ENCODE assay signal across 12 mouse cellular contexts in genomic region chr8:26762942-26763778, GRCm38 (mm10).
DNase-seq lines count a peak whose midpoint lies in the region; ATAC-seq and TF ChIP-seq lines count a peak whose summit lies in the region.
"Had no signal": no experiment of that assay in that cellular context is flagged by ENCODE, and none has a peak within 500 bp of the region (broad histone marks: within the 10 kb centered on the region; RNA-seq: fewer than 3 reads in every experiment).

No protein-coding gene starts in this region.

- ATAC-seq in embryonic facial prominence, embryonic 13.5 days (ENCODE audit: insufficient number of reproducible peaks, insufficient read depth, low FRiP score, low TSS enrichment, low read depth): peak; percentile 62; the same call in 1 of the 2 replicates
- ATAC-seq in midbrain, embryonic 11.5 days (ENCODE audit: low FRiP score): no peak
- ATAC-seq in hindbrain, postnatal 0 days: peak; percentile 38; the same call in 1 of the 2 replicates
- peak; percentile 85 for ATAC-seq in stomach, postnatal 0 days (ENCODE audit: low FRiP score, low TSS enrichment)

- H3K27ac ChIP-seq in embryonic facial prominence, embryonic 13.5 days: no peak overlapping the region
- no peak overlapping the region for H3K27ac ChIP-seq in embryonic facial prominence, embryonic 10.5 days (replicated peaks)
- H3K27ac ChIP-seq in midbrain, embryonic 11.5 days (ENCODE audit: low read depth, low read length): no peak overlapping the region
- no peak overlapping the region for H3K27ac ChIP-seq in midbrain, embryonic 10.5 days (replicated peaks)
- no peak overlapping the region for H3K27ac ChIP-seq in hindbrain, postnatal 0 days
- H3K27ac ChIP-seq in stomach, postnatal 0 days (replicated peaks): no peak overlapping the region
- H3K27ac ChIP-seq: heart, adult 2 months; kidney, postnatal 0 days had no signal

- 67% methylated on average over 16 of the region's 16 CpGs for WGBS in embryonic facial prominence, embryonic 13.5 days
- 86% methylated on average over 16 of the region's 16 CpGs for WGBS in embryonic facial prominence, embryonic 10.5 days
- WGBS in midbrain, embryonic 11.5 days: 90% methylated on average over 16 of the region's 16 CpGs
- 90% methylated on average over 16 of the region's 16 CpGs for WGBS in midbrain, embryonic 10.5 days
- WGBS in hindbrain, postnatal 0 days: 63% methylated on average over 16 of the region's 16 CpGs
- WGBS in stomach, postnatal 0 days: 32% methylated on average over 16 of the region's 16 CpGs

- H3K4me2 ChIP-seq in embryonic facial prominence, embryonic 13.5 days: no peak overlapping the region
- H3K4me2 ChIP-seq in midbrain, embryonic 11.5 days: no peak overlapping the region
- H3K4me2 ChIP-seq in hindbrain, postnatal 0 days (ENCODE audit: low read depth, low read length): no peak overlapping the region
- no peak overlapping the region for H3K4me2 ChIP-seq in stomach, postnatal 0 days (replicated peaks; ENCODE audit: low read depth)

- 0 out of 2 replicates have a peak, but pooled peaks cover 4% of the 10 kb centered on the region for H3K9me3 ChIP-seq in embryonic facial prominence, embryonic 13.5 days
- peaks cover 4% of the 10 kb centered on the region; the same call in 1 of the 2 replicates for H3K9me3 ChIP-seq in embryonic facial prominence, embryonic 10.5 days
- H3K9me3 ChIP-seq in midbrain, embryonic 11.5 days (ENCODE audit: control insufficient read depth, low read length): no peaks in the 10 kb centered on the region
- H3K9me3 ChIP-seq in midbrain, embryonic 10.5 days (replicated peaks): 0 out of 2 replicates have a peak, but pooled peaks cover 11% of the 10 kb centered on the region
- H3K9me3 ChIP-seq in hindbrain, postnatal 0 days (ENCODE audit: low read length): no peaks in the 10 kb centered on the region
- H3K9me3 ChIP-seq in stomach, postnatal 0 days (ENCODE audit: control insufficient read depth, low read length): no peaks in the 10 kb centered on the region

- no peak overlapping the region for H3K9ac ChIP-seq in embryonic facial prominence, embryonic 13.5 days
- H3K9ac ChIP-seq in midbrain, embryonic 11.5 days (ENCODE audit: low read length): no peak overlapping the region
- H3K9ac ChIP-seq in hindbrain, postnatal 0 days (replicated peaks; ENCODE audit: low read length): no peak overlapping the region
- H3K9ac ChIP-seq in stomach, postnatal 0 days (ENCODE audit: low read length): no peak overlapping the region

- TF ChIP-seq EP300 in stomach, postnatal 0 days (optimal IDR thresholded peaks at IDR 0.05): no peak

- no peak overlapping the region for H3K4me3 ChIP-seq in embryonic facial prominence, embryonic 13.5 days
- no peak overlapping the region for H3K4me3 ChIP-seq in embryonic facial prominence, embryonic 10.5 days
- H3K4me3 ChIP-seq in midbrain, embryonic 11.5 days (ENCODE audit: low read depth, low read length): no peak overlapping the region
- H3K4me3 ChIP-seq in midbrain, embryonic 10.5 days: no peak overlapping the region
- no peak overlapping the region for H3K4me3 ChIP-seq in hindbrain, postnatal 0 days (ENCODE audit: low read length)
- H3K4me3 ChIP-seq in stomach, postnatal 0 days (ENCODE audit: low read depth, low read length): no peak overlapping the region
- H3K4me3 ChIP-seq: heart, adult 2 months had no signal

- H3K27me3 ChIP-seq in embryonic facial prominence, embryonic 13.5 days: no peaks in the 10 kb centered on the region
- no peaks in the 10 kb centered on the region for H3K27me3 ChIP-seq in embryonic facial prominence, embryonic 10.5 days (replicated peaks; ENCODE audit: low read depth, poor library complexity, severe bottlenecking)
- no peaks in the 10 kb centered on the region for H3K27me3 ChIP-seq in midbrain, embryonic 11.5 days (ENCODE audit: control insufficient read depth, insufficient read depth, low read length)
- no peaks in the 10 kb centered on the region for H3K27me3 ChIP-seq in midbrain, embryonic 10.5 days (ENCODE audit: low read depth, poor library complexity, severe bottlenecking)
- no peaks in the 10 kb centered on the region for H3K27me3 ChIP-seq in hindbrain, postnatal 0 days (ENCODE audit: insufficient read depth, low read length)
- H3K27me3 ChIP-seq in stomach, postnatal 0 days (ENCODE audit: control insufficient read depth, insufficient read depth, low read length): no peaks in the 10 kb centered on the region

- peaks cover 4% of the 10 kb centered on the region; the same call in 1 of the 2 replicates for H3K4me1 ChIP-seq in embryonic facial prominence, embryonic 13.5 days
- H3K4me1 ChIP-seq in embryonic facial prominence, embryonic 10.5 days: peaks cover 4% of the 10 kb centered on the region
- H3K4me1 ChIP-seq in midbrain, embryonic 11.5 days (ENCODE audit: control insufficient read depth, insufficient read depth, low read length): no peaks in the 10 kb centered on the region
- no peaks in the 10 kb centered on the region for H3K4me1 ChIP-seq in midbrain, embryonic 10.5 days
- H3K4me1 ChIP-seq in hindbrain, postnatal 0 days (ENCODE audit: insufficient read depth, low read length): 0 out of 2 replicates have a peak, but pooled peaks cover 3% of the 10 kb centered on the region
- no peaks in the 10 kb centered on the region for H3K4me1 ChIP-seq in stomach, postnatal 0 days (replicated peaks; ENCODE audit: control insufficient read depth, insufficient read depth)

- TF ChIP-seq CTCF in hindbrain, postnatal 0 days (IDR thresholded peaks at IDR 0.05; ENCODE audit: low read depth): no peak
- TF ChIP-seq CTCF in stomach, postnatal 0 days (IDR thresholded peaks at IDR 0.05; ENCODE audit: low read depth): no peak

- DNase-seq in embryonic facial prominence, embryonic 10.5 days (ENCODE audit: low spot score): no peak
- DNase-seq in midbrain, embryonic 11.5 days (ENCODE audit: low spot score, missing footprints): peak; percentile 56
- DNase-seq in midbrain, embryonic 10.5 days (ENCODE audit: low spot score): no peak
- DNase-seq in hindbrain, postnatal 0 days (ENCODE audit: low spot score): peak; percentile 40
- DNase-seq in stomach, postnatal 0 days (ENCODE audit: low spot score): peak; percentile 43
- no peak for DNase-seq in layer of hippocampus, postnatal 25 days (ENCODE audit: extremely low spot score in 1 of 2, low spot score in 1 of 2)
- DNase-seq in kidney, adult 8-10 months: no peak
- DNase-seq: heart, adult 2 months; heart, postnatal 36 days; lung, postnatal 14 days had no signal

- H3K36me3 ChIP-seq in embryonic facial prominence, embryonic 13.5 days: no peaks in the 10 kb centered on the region
- H3K36me3 ChIP-seq in embryonic facial prominence, embryonic 10.5 days (replicated peaks): no peaks in the 10 kb centered on the region
- no peaks in the 10 kb centered on the region for H3K36me3 ChIP-seq in midbrain, embryonic 11.5 days (ENCODE audit: control insufficient read depth, insufficient read depth, low read length)
- no peaks in the 10 kb centered on the region for H3K36me3 ChIP-seq in midbrain, embryonic 10.5 days
- H3K36me3 ChIP-seq in hindbrain, postnatal 0 days (ENCODE audit: insufficient read depth, low read length): no peaks in the 10 kb centered on the region
- H3K36me3 ChIP-seq in stomach, postnatal 0 days (ENCODE audit: control insufficient read depth, insufficient read depth, low read length): no peaks in the 10 kb centered on the region

Comparison
In these comparisons a context has a peak if more than half of its experiments do, and no peak if none do; other contexts are left out.
1. DNase-seq: peak in midbrain, embryonic 11.5 days (single experiment), hindbrain, postnatal 0 days (single experiment) and stomach, postnatal 0 days (single experiment); none in embryonic facial prominence, embryonic 10.5 days (single experiment), midbrain, embryonic 10.5 days (single experiment), layer of hippocampus, postnatal 25 days (0 of 2) and kidney, adult 8-10 months (0 of 2).